Mouse (Mus musculus) CD4-positive, CD25-positive, alpha-beta regulatory T cell, adult 2 months (primary cell): ENCODE results near the gene Tectb.
"Not testable (repeated sequence)": the region's sequence is repeated elsewhere in the genome, so short reads cannot be mapped to it uniquely, and the experiment has no call there.

Source experiments
- DNase-seq: peaks from one replicate; pipeline ENCODE4 v3.0.0-alpha.2; 2012; ENCODE audit warnings: low read depth, low spot score

The Tectb gene

GRCm38 (mm10) chr19:55180433-55180832, at the start of gene Tectb:
Gene Tectb (plus strand): TSS chr19:55180733.
- no peak for DNase-seq

DNA sequence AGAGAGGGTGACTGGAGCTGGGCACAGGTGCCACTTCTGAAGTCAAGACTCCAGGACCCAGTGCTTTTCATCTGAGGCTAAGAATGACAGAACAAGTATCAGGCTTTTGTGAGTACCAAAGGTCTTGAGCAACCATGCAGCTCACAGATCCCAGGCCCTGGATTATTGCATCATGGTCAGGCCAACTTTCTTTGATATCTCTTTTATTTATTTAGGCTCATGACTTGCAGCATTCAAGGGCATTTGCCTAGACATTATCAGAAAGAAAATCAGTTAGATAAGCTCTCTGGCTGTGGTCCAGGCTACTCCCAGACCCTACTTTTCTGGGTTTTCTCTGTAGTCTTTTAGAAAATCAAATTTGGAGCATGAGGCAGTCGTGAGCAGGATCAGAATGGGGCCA, 48.8 kb upstream of the Tectb start:
- DNase-seq = no peak

- no peak for DNase-seq
These were observed 48.1 kb upstream of the Tectb start for GRCm38 (mm10) chr19:55132476-55132875.

- no peak for DNase-seq
These were observed 46.0 kb upstream of the Tectb start for GRCm38 (mm10) chr19:55134521-55134920.

DNA sequence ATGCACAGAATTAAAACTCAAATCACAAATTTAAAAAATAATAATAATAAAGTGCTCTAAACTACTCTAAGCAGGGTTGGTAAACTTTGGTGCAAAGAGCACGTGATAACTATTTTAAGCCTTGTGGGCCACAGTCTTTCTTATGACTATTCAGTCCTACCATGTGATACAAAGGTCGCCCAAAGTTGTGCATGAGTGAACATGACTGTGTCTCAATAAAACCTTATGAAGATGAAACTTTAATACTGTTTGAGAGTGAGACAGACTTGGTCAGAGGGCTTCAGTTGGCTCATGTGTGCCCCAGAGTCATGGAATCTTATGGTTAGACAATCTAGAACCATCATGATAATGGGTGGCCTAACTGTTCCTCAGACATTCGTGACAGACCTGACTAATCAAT, 44.6 kb upstream of the Tectb start:
- DNase-seq = no peak

DNA sequence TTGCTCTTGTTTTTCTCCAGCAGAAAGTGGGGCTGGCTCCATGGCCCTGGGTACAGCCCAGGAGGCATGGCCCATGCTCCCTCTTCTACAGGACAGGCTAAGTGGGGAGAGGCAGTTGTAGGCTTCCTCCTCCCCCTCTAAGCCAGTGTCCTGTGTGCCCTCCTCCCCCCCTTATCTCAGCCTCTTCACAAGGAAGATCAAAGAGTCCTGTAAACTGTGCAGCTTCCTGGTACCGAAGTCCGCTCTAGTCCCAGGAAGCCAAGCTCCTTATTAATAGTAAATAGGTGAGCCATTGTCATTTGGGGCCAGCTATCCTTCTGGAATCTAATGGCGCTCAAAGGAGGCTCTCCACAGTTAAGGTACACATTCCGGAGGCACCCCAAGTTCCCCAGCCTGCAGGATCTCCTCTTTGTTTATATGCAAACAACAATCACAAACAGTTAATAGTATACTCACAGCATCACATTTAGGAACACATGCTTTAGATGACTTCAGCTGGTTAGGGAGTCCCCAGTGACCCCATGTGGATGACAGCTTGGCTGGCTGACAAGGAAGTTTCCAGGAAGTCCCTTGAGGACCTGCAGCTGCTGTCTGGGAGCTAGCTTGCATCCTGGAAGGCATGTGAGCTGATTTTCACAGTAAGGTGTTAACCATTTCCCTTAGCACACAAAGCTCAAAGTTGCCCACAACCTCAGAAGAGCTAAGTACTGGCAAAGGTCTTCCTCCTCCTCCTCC, 43.7 kb upstream of the Tectb start:
- no peak for DNase-seq

- no peak for DNase-seq
These were observed 42.6 kb upstream of the Tectb start for GRCm38 (mm10) chr19:55137884-55138283.

DNA sequence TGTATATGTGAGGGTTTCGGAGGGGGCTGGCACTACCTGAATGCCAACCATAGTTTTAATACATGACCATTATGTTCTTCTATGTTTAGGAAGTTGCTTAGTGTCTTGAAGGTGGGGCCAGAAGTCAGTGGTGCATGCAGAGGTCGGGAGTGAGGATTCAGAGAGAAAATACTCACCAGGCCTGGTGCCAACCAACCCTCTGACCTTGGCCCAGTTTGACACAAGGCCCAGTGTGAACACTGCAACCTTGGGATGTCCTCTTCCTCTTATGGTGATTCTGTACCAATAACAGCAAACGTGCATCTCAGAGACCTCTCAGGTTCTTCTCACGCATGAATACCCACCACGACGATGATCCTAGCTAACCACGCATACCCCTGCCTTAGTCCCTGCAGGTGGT, 42.0 kb upstream of the Tectb start:
- no peak for DNase-seq

DNA sequence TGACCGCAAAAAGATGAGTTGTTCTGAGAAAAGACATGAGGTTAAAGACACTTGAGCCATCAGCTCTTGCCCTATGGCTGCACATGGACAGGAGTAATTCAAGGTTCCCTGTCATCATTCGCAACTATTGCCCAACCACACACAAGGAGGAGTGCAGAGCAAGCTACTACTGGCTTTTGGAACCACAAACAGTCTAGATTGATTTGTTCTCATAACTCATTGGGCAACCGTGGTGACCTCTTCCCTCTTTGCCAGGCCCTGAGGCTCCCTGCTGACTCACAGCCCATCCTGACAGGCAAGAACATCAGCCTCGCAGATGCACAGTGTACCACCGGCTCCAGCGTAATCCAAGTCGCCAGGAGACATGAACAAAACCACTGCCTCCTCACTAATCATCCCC, 41.2 kb upstream of the Tectb start:
- DNase-seq = no peak

GRCm38 (mm10) chr19:55143391-55144300, 36.9 kb upstream of the Tectb start:
- no peak for DNase-seq

DNA sequence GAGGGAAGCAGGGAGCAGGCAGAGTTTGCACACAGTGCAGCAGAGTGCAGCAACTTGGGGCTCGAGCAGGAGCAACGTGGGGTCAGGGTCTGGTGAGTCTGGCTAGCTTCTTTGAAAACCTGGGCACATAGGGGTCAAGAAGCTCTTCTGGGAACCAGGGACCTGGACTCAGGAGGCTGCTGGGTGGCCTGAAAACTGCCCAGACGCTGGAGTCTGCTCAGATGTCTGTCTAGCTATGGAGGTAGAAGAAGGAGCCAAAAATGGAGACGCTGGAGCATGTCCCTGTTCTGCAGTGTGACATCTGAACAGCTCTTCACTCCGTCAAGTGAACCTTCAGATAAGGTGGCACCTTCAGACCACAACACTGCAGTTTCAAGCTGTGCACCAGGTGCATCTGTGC, 35.8 kb upstream of the Tectb start:
- no peak for DNase-seq

GRCm38 (mm10) chr19:55145136-55145535, 35.4 kb upstream of the Tectb start:
- DNase-seq = no peak

GRCm38 (mm10) chr19:55147568-55147967, 33.0 kb upstream of the Tectb start:
- DNase-seq = no peak

DNA sequence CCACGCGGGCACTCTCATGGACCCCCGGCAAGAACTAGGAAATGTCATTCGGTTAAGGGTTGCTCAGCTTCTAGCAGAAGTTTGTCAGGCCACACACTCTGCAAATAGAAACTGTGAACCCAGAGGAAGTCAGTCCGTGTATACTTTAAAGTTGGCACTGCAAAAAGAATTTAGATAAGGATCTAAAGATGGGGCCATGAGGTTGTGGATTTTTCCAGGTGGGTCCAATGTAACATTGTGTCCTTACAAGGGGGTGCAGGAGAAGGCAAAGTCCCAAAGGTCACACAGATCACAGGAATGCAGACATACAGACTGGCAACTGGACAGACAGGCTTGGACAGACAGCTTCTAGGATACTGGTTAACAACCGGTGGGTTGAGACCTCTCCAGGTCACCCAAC, 32.4 kb upstream of the Tectb start:
- DNase-seq = no peak

DNA sequence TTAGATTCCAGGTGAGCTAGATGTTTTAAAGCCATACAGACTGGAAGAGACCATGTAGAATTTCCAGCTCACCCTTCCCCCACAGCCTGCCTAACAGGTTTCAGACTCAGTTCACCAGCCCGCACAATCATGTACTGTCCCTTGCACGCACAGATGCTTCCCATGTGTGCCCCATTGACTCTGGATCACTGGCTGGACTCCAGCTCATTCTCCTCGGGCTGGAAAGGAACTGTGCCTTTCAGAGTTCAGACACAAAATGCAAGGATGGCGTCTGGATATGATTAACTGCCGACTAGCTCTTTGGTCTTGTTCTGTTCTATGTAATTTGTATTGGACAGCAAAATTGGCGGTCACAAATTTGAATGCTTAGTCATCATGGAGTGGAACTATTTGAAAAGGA, 30.9 kb upstream of the Tectb start:
- no peak for DNase-seq

- not testable (repeated sequence) for DNase-seq
These were observed 28.3 kb upstream of the Tectb start for GRCm38 (mm10) chr19:55152274-55152673.

DNA sequence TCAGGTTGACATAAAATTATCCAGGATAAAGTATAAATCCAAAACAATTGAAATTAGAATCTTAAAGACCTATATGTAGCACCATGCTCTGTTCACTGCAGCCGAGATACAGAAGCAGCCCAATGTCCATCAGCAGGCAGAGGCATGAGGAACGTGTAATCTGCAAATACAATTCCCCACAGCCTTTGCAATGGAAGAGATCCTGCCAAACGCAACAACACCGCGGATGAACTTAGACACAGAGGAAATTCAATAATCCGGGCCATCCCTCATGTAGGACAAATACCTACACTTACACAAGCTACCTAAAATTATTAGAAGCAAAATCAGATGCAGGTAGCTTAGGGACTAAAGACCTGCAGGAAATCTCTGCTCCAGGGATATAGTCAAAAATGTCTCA, 27.6 kb upstream of the Tectb start:
- no peak for DNase-seq

GRCm38 (mm10) chr19:55157029-55157428, 23.5 kb upstream of the Tectb start:
- DNase-seq = no peak

GRCm38 (mm10) chr19:55158606-55159005, 21.9 kb upstream of the Tectb start:
- DNase-seq = no peak

DNA sequence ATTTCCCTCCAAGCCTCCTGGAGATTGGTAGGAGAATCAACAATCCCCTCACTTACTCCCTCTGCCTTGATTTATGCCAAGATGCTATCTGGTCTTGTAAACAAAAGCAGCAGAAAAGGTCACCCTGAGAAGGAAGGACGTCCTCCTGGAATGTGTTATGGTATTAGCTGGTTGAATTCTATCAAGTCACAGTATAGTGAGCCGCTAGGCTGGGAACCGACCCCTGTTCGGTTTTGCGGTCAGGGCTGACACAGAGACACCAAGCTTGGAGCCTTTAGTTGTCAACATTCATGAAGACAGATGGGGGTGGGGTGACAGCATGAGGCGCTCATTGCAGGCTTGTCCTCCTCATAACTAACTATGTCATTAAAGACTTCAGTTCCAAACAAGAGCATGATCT, 20.7 kb upstream of the Tectb start:
- DNase-seq = no peak

DNA sequence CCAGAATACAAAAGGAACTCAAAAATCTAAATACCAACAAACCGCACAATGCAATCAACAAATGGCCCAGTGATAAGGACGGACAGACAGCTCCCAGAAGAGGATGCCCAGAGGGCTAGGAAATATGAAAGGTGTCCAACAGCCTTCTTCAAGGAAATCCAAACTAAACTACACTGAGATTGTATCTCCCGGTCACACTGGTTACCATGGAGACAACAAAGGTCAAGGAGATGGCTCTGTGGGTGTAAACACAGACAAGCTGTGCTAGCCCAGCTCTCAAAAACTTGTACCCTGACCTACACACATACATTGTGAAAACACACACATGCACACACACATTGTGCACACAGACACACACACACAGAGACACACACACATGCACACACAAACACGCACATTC, 18.3 kb upstream of the Tectb start:
- no peak for DNase-seq

- no peak for DNase-seq
These were observed 16.4 kb upstream of the Tectb start for GRCm38 (mm10) chr19:55164162-55164561.
